Mouse (Mus musculus): Measurements from ENCODE around the gene Itga7.

DNA sequence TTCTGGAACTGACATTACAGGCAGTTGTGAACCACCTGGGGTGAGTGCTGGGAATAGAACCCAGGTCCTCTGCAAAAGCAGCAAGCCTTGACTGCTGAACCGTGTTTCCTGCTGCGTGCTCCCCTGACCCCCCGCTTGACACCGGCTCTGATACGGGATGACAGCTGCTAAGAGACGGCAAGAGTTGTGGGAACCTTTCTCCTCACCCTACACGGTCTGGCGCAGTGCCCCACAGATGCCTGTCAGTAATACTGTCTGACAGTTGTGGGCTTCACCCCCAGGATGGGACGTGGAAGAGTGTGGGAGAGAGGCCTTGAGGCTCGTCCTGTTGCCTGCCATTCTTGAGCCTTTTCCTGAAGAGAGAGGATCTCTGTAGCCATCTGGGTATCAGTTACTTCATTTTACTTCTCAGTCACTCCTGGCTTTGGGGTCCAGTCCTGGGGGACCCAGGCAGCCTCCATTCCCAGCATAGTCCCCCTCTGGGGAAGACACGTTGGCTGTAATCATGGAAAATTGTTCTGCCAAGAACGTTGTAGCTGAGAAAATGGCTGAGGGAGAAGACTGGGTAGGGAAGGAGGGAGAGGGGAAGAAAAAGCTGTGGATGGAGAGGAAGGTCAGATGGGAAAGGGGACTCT is 4.3 kb downstream of the Itga7 start:
- TF ChIP-seq CTCF (conservative IDR thresholded peaks at IDR 0.05; ENCODE audit: low read length) (no peak), POU5F1 (IDR thresholded peaks at IDR 0.05; ENCODE audit: borderline replicate concordance, low read length) (no peak), NANOG (IDR thresholded peaks at IDR 0.05; ENCODE audit: borderline replicate concordance, low read length) (no peak)
